Mouse (Mus musculus) lung, postnatal 0 days (tissue): ENCODE measurements around the gene Tbcd. TPM values are rescaled to one million over a fixed set of nuclear protein-coding genes. Genes with fewer than 3 reads are reported as not detected.
A peak's percentile ranks its signal among the peaks of the same experiment; 100 is the strongest.

Experiments
- ATAC-seq: fragments of 200-750 bp; cut with Nextera tagmentation; 2 replicates; pipeline ENCODE4 v1.8.0; 2017; ENCODE audit warnings: moderate library complexity
- DNase-seq: peaks from one replicate; pipeline ENCODE4 v3.0.0-alpha.2; 2016; ENCODE audit warnings: low spot score
- H3K27ac ChIP-seq: fragments of 300-500 bp; sonication (generic); 2 replicates; pipeline ENCODE4 v1.5.1; 2014; ENCODE audit warnings: antibody characterized with exemption, mild to moderate bottlenecking, low read length, mixed read lengths
- H3K27me3 ChIP-seq: fragments of 300-500 bp; sonication (generic); replicated peaks from 2 replicates; pipeline ENCODE4 v1.6.1; 2014; ENCODE audit warnings: low read length, mixed read lengths; ENCODE audit not compliant: insufficient read depth
- H3K36me3 ChIP-seq: fragments of 300-500 bp; sonication (generic); 2 replicates; pipeline ENCODE4 v1.6.1; 2014; ENCODE audit warnings: low read length, mixed read lengths; ENCODE audit not compliant: insufficient read depth
- H3K4me1 ChIP-seq: fragments of 300-500 bp; sonication (generic); 2 replicates; pipeline ENCODE4 v1.6.1; 2014; ENCODE audit warnings: antibody characterized with exemption, low read depth, low read length, mixed read lengths; ENCODE audit not compliant: insufficient read depth
- H3K4me2 ChIP-seq: fragments of 300-500 bp; sonication (generic); replicated peaks from 2 replicates; pipeline ENCODE4 v1.6.1; 2014; ENCODE audit warnings: low read depth, mild to moderate bottlenecking, low read length, moderate library complexity, mixed read lengths
- H3K4me3 ChIP-seq: fragments of 300-500 bp; sonication (generic); 2 replicates; pipeline ENCODE4 v1.5.1; 2014; ENCODE audit warnings: low read depth, low read length
- H3K9ac ChIP-seq: fragments of 300-500 bp; sonication (generic); replicated peaks from 2 replicates; pipeline ENCODE4 v1.6.1; 2014; ENCODE audit warnings: low read depth, mild to moderate bottlenecking
- H3K9me3 ChIP-seq: fragments of 300-500 bp; sonication (generic); 2 replicates; pipeline ENCODE4 v1.6.1; 2016; ENCODE audit warnings: low read length, mixed read lengths
- CTCF ChIP-seq: IDR thresholded peaks from 2 replicates; pipeline ENCODE4 v1.5.1; 2016; ENCODE audit warnings: antibody characterized with exemption, mild to moderate bottlenecking
- EP300 ChIP-seq: IDR thresholded peaks from 2 replicates; pipeline ENCODE4 v1.6.1; 2016; ENCODE audit warnings: antibody characterized with exemption, mild to moderate bottlenecking, control low read depth
- WGBS: fragments of 180-500 bp; shearing (Covaris S2); extraction: QIAGEN DNeasy Blood & Tissue Kit; methylation state at CpG from one replicate; pipeline ENCODE4 v1.1.7; 2014; 5-methylcytosine and 5-hydroxymethylcytosine counted together
- polyA plus RNA-seq: library from polyadenylated mRNA; unstranded; fragments of >200 nt; fragmentation: Nextera tagmentation; extraction: Ambion mirVana; gene quantifications from 2 replicates; pipeline ENCODE4 v1.2.1, GENCODE M21; 2015

The Tbcd gene
- polyA plus RNA-seq, 1 experiment from 2014 or later = 24.4 TPM

DNA sequence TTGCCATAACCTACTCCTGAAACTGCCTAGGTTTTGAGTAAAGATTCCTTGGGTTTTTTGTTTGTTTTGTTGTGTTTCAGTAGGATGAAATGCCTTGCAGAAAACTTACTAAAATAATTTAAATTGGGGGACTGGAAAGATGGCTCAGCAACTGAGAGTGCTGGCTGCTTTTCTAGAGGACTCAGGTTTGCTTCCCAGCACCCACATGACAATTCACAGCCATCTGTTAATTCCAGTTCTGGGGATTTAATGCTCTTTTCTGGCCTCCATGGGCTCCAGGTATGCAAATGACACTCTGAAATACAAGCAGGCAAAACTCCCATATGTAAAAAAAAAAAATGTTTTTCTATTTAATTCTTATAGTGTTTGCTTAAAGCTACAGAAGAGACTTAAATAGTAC lies 130.1 kb downstream of the Tbcd start:
- ATAC-seq (no peak), DNase-seq (no peak)
- no peak overlapping the region for H3K4me3 ChIP-seq
- H3K9me3 ChIP-seq = no peaks in the 10 kb centered on the region
- no peaks in the 10 kb centered on the region for H3K36me3 ChIP-seq
- no peaks in the 10 kb centered on the region for H3K4me1 ChIP-seq
- H3K9ac ChIP-seq = no peak overlapping the region
- H3K27me3 ChIP-seq = no peaks in the 10 kb centered on the region
- H3K27ac ChIP-seq = no peak overlapping the region
- TF ChIP-seq EP300 = no peak
- TF ChIP-seq CTCF = no peak
- no peak overlapping the region for H3K4me2 ChIP-seq

DNA sequence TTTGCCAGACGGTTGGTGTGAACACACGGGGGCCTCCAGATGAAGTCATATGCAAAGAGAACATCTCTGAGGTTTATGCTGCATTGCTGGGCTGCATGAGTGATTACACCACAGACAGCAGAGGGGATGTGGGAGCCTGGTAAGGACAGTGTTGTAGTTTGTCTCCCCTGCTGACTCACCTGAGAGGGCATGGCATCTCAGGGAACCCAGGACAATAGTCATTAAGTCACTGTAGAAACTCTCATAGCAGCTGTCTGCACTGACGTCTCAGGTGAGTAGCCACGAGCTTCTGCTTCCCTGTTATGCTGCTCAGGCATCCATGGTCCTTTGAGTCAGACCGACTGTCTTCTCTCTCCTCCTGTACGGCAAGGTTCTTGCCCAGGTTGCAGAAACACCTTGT lies 145.5 kb downstream of the Tbcd start:
- no peak overlapping the region for H3K4me2 ChIP-seq
- no peak overlapping the region for H3K27ac ChIP-seq
- H3K9ac ChIP-seq = no peak overlapping the region
- H3K4me3 ChIP-seq = no peak overlapping the region
- 85% methylated on average over 6 of the region's 6 CpGs for WGBS
- no peak for ATAC-seq
- peaks cover 19% of the 10 kb centered on the region; the same call in 1 of the 2 replicates for H3K36me3 ChIP-seq
- no peak for TF ChIP-seq CTCF
- no peak for TF ChIP-seq EP300
- no peak for DNase-seq
- H3K4me1 ChIP-seq = no peaks in the 10 kb centered on the region
- no peaks in the 10 kb centered on the region for H3K27me3 ChIP-seq
- no peaks in the 10 kb centered on the region for H3K9me3 ChIP-seq

DNA sequence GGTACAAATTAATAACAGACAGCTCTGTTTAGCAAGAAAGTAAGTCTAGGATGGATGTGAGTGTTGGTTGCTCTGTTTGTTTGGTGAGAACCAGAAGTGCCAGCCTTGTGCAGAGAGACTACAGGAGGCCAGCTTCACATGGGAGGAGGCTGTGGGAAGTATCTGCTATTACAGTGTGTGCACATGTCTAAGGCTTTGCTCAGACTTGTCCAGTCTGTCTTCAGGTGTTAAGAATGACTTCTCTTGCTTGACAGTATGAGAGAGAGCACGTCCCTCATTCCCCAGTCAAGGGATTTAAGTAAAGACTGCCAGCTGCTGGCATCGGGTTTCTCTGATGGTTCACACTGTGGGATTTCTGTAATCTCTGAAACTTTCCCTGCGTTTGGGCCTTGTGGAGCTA lies 149.7 kb downstream of the Tbcd start:
- 71% methylated on average over 3 of the region's 3 CpGs for WGBS
- TF ChIP-seq CTCF (no peak), EP300 (no peak)
- Histone ChIP-seq H3K27me3 (no peaks in the 10 kb centered on the region), H3K27ac (no peak overlapping the region), H3K4me2 (no peak overlapping the region), H3K9ac (no peak overlapping the region), H3K4me1 (no peaks in the 10 kb centered on the region), H3K9me3 (no peaks in the 10 kb centered on the region), H3K36me3 (peaks cover 9% of the 10 kb centered on the region; the same call in 1 of the 2 replicates), H3K4me3 (no peak overlapping the region)
- DNase-seq = no peak
- ATAC-seq = no peak

DNA sequence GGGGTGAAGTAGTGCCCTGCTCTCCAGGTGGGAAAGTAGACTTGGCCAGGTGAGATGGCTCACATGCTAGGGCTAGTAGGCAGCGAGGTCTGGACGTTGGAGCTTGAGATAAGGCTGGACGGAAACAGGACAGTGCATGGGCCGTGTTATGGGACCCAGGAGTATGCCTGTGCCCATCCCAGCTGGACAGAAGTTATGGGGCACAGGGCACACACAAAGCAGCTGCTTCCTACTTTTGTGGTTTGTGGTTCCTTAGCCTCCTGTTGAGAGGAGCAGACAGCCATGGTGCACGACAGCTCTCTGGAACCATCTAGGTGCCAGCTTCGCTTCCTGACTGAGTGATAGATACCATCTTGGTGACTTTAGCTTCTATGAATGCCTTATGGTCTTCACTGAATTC lies 153.9 kb downstream of the Tbcd start:
- no peak for ATAC-seq
- no peak for DNase-seq
- Histone ChIP-seq H3K27me3 (no peaks in the 10 kb centered on the region), H3K4me2 (no peak overlapping the region), H3K4me3 (no peak overlapping the region), H3K36me3 (peaks cover 9% of the 10 kb centered on the region; the same call in 1 of the 2 replicates), H3K27ac (no peak overlapping the region), H3K9ac (no peak overlapping the region), H3K9me3 (no peaks in the 10 kb centered on the region), H3K4me1 (no peaks in the 10 kb centered on the region)
- no peak for TF ChIP-seq EP300
- TF ChIP-seq CTCF = no peak
- WGBS = 90% methylated on average over 6 of the region's 6 CpGs

DNA sequence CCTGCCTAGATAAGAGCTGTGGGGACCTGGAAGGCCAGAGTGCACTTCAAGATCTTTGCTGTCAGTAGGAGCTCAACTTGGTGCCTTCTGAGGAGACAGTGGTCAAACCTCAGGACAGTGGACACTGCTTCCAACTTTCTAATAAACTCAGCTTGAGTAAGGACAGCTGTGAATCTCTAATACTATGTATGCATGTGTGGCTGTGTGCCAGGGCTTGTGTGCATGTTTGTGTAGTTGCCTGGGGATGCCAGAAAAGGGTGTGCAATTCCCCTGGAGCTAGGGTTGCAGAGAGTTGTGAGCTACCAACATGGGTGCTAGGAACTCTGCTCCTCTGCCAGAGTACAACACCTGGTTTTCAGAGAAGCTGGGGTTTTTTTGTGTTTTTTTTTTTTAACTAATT lies 159.2 kb downstream of the Tbcd start:
- H3K4me1 ChIP-seq = no peaks in the 10 kb centered on the region
- H3K4me2 ChIP-seq = no peak overlapping the region
- no peaks in the 10 kb centered on the region for H3K27me3 ChIP-seq
- DNase-seq (no peak), ATAC-seq (no peak)
- TF ChIP-seq CTCF (no peak), EP300 (no peak)
- H3K4me3 ChIP-seq = no peak overlapping the region
- H3K36me3 ChIP-seq = no peaks in the 10 kb centered on the region
- H3K27ac ChIP-seq = no peak overlapping the region
- no peaks in the 10 kb centered on the region for H3K9me3 ChIP-seq
- H3K9ac ChIP-seq = no peak overlapping the region

DNA sequence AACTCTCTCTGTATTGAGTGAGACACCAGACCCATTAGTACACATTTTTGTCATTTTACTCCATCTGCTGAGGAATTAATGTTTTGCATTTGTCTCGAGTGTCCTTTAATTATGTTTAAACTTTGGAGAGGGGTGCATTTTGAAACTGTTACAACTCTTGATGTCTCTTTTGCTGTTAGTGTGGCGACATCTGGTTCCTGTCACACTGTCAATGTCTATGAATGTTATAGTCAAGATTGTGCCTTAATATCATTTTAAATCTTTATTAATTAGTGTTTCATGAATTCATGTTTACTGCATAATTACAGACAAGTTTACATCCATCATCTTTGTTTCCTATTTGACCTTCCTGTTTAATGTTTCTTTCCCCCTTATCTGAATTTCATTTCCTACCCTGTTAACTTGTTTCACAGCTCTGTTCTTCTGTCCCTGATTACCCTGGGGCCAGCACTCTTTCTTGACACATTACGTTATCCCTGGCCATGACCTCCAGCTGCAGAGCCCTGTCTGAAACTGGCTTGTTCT lies 164.3 kb downstream of the Tbcd start:
- H3K9me3 ChIP-seq = no peaks in the 10 kb centered on the region
- H3K27me3 ChIP-seq = no peaks in the 10 kb centered on the region
- DNase-seq = no peak
- H3K4me3 ChIP-seq = no peak overlapping the region
- no peak overlapping the region for H3K4me2 ChIP-seq
- WGBS = 56% methylated on average over 3 of the region's 3 CpGs
- H3K9ac ChIP-seq = no peak overlapping the region
- no peak for TF ChIP-seq CTCF
- no peak for TF ChIP-seq EP300
- H3K4me1 ChIP-seq = no peaks in the 10 kb centered on the region
- no peak overlapping the region for H3K27ac ChIP-seq
- no peak for ATAC-seq
- 0 out of 2 replicates have a peak, but pooled peaks cover 10% of the 10 kb centered on the region for H3K36me3 ChIP-seq

DNA sequence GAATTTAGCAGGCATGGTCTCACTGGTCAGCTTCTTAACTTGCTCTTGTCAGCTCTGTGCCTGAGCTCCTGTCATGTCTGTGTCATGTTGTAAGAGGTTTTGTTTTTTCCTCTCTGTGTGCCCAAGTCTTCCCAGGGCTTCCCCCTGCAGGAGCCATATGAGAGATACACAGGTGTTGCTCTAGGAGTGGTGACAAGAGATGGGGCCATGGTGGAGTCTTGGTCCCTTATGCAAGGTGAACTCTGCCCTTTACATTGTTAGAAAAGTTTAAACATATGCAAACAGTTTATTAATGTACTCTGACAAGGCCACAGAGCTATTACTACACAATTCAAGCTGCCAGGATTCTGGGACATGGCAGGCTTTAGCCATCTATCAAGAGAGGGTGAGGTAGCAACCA lies 164.8 kb downstream of the Tbcd start:
- ATAC-seq = no peak
- Histone ChIP-seq H3K4me2 (no peak overlapping the region), H3K4me1 (no peaks in the 10 kb centered on the region), H3K9ac (no peak overlapping the region), H3K9me3 (no peaks in the 10 kb centered on the region), H3K36me3 (0 out of 2 replicates have a peak, but pooled peaks cover 10% of the 10 kb centered on the region), H3K27me3 (no peaks in the 10 kb centered on the region), H3K27ac (no peak overlapping the region), H3K4me3 (no peak overlapping the region)
- peak; percentile 11 for DNase-seq
- TF ChIP-seq EP300 = no peak
- TF ChIP-seq CTCF = no peak
